Mouse (Mus musculus) midbrain, embryonic 16.5 days (tissue): ENCODE measurements around the gene Olfr9. TPM values are rescaled to one million over a fixed set of nuclear protein-coding genes. Genes with fewer than 3 reads are reported as not detected.
"Not testable (repeated sequence)": the region's sequence is repeated elsewhere in the genome, so short reads cannot be mapped to it uniquely, and the experiment has no call there.

Source experiments
- ATAC-seq: fragments of 200-750 bp; cut with Nextera tagmentation; 2 replicates; pipeline ENCODE4 v1.8.0; 2017; ENCODE audit warnings: moderate TSS enrichment
- H3K27ac ChIP-seq: fragments of 300-500 bp; sonication (generic); 2 replicates; pipeline ENCODE4 v1.5.1; 2014; ENCODE audit warnings: mild to moderate bottlenecking, low read length, mixed read lengths
- H3K27me3 ChIP-seq: fragments of 300-500 bp; sonication (generic); 2 replicates; pipeline ENCODE4 v1.6.1; 2014; ENCODE audit warnings: low read depth, low read length, mixed read lengths; ENCODE audit not compliant: control insufficient read depth, insufficient read depth
- H3K36me3 ChIP-seq: fragments of 300-500 bp; sonication (generic); 2 replicates; pipeline ENCODE4 v1.6.1; 2014; ENCODE audit warnings: mild to moderate bottlenecking, low read length, moderate library complexity, mixed read lengths; ENCODE audit not compliant: control insufficient read depth, insufficient read depth
- H3K4me1 ChIP-seq: fragments of 300-500 bp; sonication (generic); 2 replicates; pipeline ENCODE4 v1.6.1; 2014; ENCODE audit warnings: mild to moderate bottlenecking, low read length, mixed read lengths; ENCODE audit not compliant: control insufficient read depth, insufficient read depth
- H3K4me2 ChIP-seq: fragments of 300-500 bp; sonication (generic); 2 replicates; pipeline ENCODE4 v1.6.1; 2014; ENCODE audit warnings: mild to moderate bottlenecking, low read length, mixed read lengths
- H3K4me3 ChIP-seq: fragments of 300-500 bp; sonication (generic); 2 replicates; pipeline ENCODE4 v1.5.1; 2014; ENCODE audit warnings: low read depth, mild to moderate bottlenecking, low read length, moderate library complexity, mixed read lengths
- H3K9ac ChIP-seq: fragments of 300-500 bp; sonication (generic); 2 replicates; pipeline ENCODE4 v1.6.1; 2014; ENCODE audit warnings: low read depth, low read length, mixed read lengths
- H3K9me3 ChIP-seq: fragments of 300-500 bp; sonication (generic); replicated peaks from 2 replicates; pipeline ENCODE4 v1.6.1; 2014; ENCODE audit warnings: mild to moderate bottlenecking, low read length, mixed read lengths; ENCODE audit not compliant: control insufficient read depth, poor library complexity, severe bottlenecking
- WGBS: fragments of 180-500 bp; shearing (Covaris S2); extraction: QIAGEN DNeasy Blood & Tissue Kit; methylation state at CpG from one replicate; pipeline ENCODE4 v1.1.7; 2014; 5-methylcytosine and 5-hydroxymethylcytosine counted together
- polyA plus RNA-seq: library from polyadenylated mRNA; unstranded; fragments of >200 nt; fragmentation: Nextera tagmentation; extraction: Ambion mirVana; gene quantifications from 2 replicates; pipeline ENCODE4 v1.2.1, GENCODE M21; 2015

The Olfr9 gene
- polyA plus RNA-seq, 1 experiment from 2014 or later, result not detected

- Histone ChIP-seq H3K4me1 (no peaks in the 10 kb centered on the region), H3K9ac (no peak overlapping the region), H3K27me3 (no peaks in the 10 kb centered on the region), H3K9me3 (no peaks in the 10 kb centered on the region), H3K36me3 (no peaks in the 10 kb centered on the region), H3K27ac (no peak overlapping the region), H3K4me3 (no peak overlapping the region), H3K4me2 (no peak overlapping the region)
- ATAC-seq, result no peak
Observed at GRCm38 (mm10) chr10:128990994-128991393, 1.8 kb downstream of the Olfr9 start.

- no peak overlapping the region for H3K4me2 ChIP-seq
- WGBS, result 100% methylated on average over 1 of the region's 1 CpGs
- H3K9me3 ChIP-seq, result no peaks in the 10 kb centered on the region
- no peaks in the 10 kb centered on the region for H3K4me1 ChIP-seq
- no peak overlapping the region for H3K27ac ChIP-seq
- H3K36me3 ChIP-seq, result no peaks in the 10 kb centered on the region
- H3K27me3 ChIP-seq, result no peaks in the 10 kb centered on the region
- H3K9ac ChIP-seq, result no peak overlapping the region
- ATAC-seq, result no peak
- no peak overlapping the region for H3K4me3 ChIP-seq
Observed at GRCm38 (mm10) chr10:128995796-128996195, 6.6 kb downstream of the Olfr9 start.

DNA sequence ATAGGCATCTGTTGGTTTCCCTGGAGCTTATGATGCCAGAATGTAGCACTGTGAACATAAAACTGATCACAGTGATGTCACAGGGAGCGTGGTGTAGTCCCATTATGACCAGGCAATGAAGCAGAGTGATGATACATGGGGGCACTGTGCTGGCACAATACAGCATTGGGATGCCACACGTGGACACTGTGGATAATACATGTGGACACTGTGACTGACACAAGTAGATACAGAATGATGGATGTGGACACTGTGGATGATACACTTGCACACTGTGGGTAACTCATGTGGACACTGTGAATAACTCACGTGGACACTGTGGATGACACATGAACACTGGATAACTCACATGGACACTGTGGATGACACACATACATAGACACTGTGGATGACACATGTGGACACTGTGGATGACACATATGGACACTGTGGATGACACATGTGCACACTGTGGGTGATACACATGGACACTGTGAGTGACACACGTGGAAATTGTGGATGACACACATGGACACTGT is 7.4 kb downstream of the Olfr9 start:
- no peak overlapping the region for H3K9ac ChIP-seq
- 0 out of 2 replicates have a peak, but pooled peaks have one; percentile 32 for ATAC-seq
- no peak overlapping the region for H3K27ac ChIP-seq
- H3K4me1 ChIP-seq, result no peaks in the 10 kb centered on the region
- no peaks in the 10 kb centered on the region for H3K9me3 ChIP-seq
- H3K36me3 ChIP-seq, result no peaks in the 10 kb centered on the region
- no peak overlapping the region for H3K4me2 ChIP-seq
- H3K4me3 ChIP-seq, result no peak overlapping the region
- no peaks in the 10 kb centered on the region for H3K27me3 ChIP-seq
- WGBS, result 80% methylated on average over 4 of the region's 4 CpGs

GRCm38 (mm10) chr10:129004032-129004920 is 15.0 kb downstream of the Olfr9 start:
- H3K9me3 ChIP-seq, result no peaks in the 10 kb centered on the region
- ATAC-seq, result no peak
- H3K4me2 ChIP-seq, result no peak overlapping the region
- H3K4me1 ChIP-seq, result no peaks in the 10 kb centered on the region
- H3K27ac ChIP-seq, result no peak overlapping the region
- no peak overlapping the region for H3K9ac ChIP-seq
- no peak overlapping the region for H3K4me3 ChIP-seq
- no peaks in the 10 kb centered on the region for H3K36me3 ChIP-seq
- no peaks in the 10 kb centered on the region for H3K27me3 ChIP-seq
- 69% methylated on average over 14 of the region's 14 CpGs for WGBS

DNA sequence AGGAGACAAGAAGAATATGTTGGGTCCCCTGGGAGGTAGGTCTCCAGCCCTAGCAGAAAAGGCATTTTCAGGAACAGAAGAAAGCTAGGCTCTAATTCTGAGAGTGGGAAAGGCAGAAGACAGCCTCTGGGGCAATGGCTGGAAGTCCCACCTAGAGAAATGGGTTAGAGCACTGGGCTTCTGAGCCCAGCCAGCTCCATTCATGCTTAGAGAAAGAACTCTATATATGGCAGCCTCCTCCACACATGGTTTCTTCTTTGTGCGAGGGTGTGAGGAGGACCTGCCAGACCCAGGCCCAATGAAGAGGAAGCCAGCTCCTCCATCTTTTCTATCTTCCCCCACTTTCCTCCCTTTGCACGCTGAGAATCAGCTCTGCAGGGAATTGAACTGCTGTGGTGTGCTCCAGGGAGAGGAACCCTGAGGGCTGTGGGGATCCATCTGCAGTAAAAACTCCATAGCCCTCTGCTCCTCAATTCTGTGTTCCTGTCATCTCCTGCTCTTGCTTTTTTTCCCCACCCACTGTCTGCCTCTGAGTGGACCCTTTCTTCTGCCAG is 21.1 kb downstream of the Olfr9 start, which contains the start of gene Olfr763:
Olfr763 (plus strand) TSS at position 504 of the 554 bp plus-strand sequence.
- Histone ChIP-seq H3K4me2 (no peak within 1 kb of the TSS), H3K27ac (no peak within 1 kb of the TSS), H3K4me3 (no peak within 1 kb of the TSS), H3K9me3 (no peaks in the 10 kb centered on the region), H3K4me1 (no peaks in the 10 kb centered on the region), H3K9ac (no peak within 1 kb of the TSS), H3K27me3 (no peaks in the 10 kb centered on the region), H3K36me3 (no peaks in the 10 kb centered on the region)
- 78% methylated on average over 2 of the region's 2 CpGs for WGBS
- no peak for ATAC-seq

GRCm38 (mm10) chr10:129011511-129011910 is 22.3 kb downstream of the Olfr9 start:
- H3K9me3 ChIP-seq, H3K36me3 ChIP-seq, H3K4me3 ChIP-seq, H3K4me1 ChIP-seq, H3K9ac ChIP-seq, ATAC-seq, H3K27me3 ChIP-seq, H3K4me2 ChIP-seq, H3K27ac ChIP-seq: not testable (repeated sequence)
- WGBS, result 63% methylated on average over 2 of the region's 5 CpGs

- H3K36me3 ChIP-seq, result no peaks in the 10 kb centered on the region
- no peak for ATAC-seq
- no peak overlapping the region for H3K27ac ChIP-seq
- H3K27me3 ChIP-seq, result no peaks in the 10 kb centered on the region
- H3K4me1 ChIP-seq, result no peaks in the 10 kb centered on the region
- H3K9ac ChIP-seq, result no peak overlapping the region
- no peak overlapping the region for H3K4me2 ChIP-seq
- H3K4me3 ChIP-seq, result no peak overlapping the region
- H3K9me3 ChIP-seq, result no peaks in the 10 kb centered on the region
Observed at GRCm38 (mm10) chr10:129014477-129014876, 25.2 kb downstream of the Olfr9 start.

DNA sequence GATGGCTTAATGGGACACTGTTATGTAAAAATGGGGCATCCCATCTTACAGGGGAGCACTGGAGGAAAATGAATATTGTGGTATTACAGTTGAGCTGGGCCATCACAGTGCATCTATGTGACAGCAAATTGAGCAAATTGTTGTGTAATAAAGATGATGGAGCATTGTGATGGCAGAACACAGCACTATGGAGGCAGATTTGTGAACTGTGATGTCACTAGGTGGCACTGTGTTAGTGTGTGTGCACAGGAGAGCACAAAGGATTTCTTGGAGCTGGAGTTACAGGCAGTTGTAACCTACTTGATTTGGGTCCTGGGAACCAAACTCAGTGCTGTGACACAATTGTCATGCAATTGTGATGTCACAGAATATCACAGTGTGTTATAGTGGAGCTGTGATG is 34.1 kb downstream of the Olfr9 start:
- Histone ChIP-seq H3K9me3 (no peaks in the 10 kb centered on the region), H3K4me2 (no peak overlapping the region), H3K9ac (no peak overlapping the region), H3K27ac (no peak overlapping the region), H3K4me1 (0 out of 2 replicates have a peak, but pooled peaks cover 3% of the 10 kb centered on the region), H3K36me3 (no peaks in the 10 kb centered on the region), H3K27me3 (no peaks in the 10 kb centered on the region), H3K4me3 (no peak overlapping the region)
- ATAC-seq, result no peak

DNA sequence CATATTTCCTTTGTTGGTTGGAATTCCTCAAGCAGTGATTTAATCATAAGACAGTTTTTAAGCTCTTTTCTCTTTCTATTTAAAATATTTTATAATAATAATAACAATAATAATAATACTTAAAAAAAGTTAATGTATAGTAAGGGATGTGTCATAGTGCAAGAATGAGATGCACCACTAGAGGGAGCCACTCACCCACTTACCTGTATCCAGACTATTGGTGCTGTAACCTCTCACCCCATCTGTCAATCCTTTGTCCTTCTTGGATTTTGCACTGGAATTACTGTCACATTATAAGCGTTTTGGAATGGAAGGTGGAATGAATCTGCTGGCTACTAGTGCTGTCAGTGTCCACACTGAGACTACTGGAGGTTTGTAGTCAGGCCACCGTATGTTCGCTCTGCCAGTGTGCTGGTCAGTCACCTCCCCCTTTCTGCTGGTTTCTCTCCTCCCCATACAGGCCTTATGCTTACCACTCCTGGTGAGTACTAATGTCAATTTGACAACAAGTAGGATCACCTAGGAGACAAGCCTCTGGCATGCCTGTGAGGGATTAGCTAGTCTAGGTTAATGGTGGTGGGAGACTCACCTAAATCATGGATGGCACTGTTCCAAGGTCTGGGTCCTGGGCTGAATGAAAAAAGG is 36.9 kb downstream of the Olfr9 start:
- Histone ChIP-seq H3K27me3 (no peaks in the 10 kb centered on the region), H3K36me3 (no peaks in the 10 kb centered on the region), H3K4me1 (0 out of 2 replicates have a peak, but pooled peaks cover 3% of the 10 kb centered on the region), H3K4me2 (no peak overlapping the region), H3K9ac (no peak overlapping the region), H3K4me3 (no peak overlapping the region), H3K27ac (no peak overlapping the region), H3K9me3 (no peaks in the 10 kb centered on the region)
- 52% methylated on average over 3 of the region's 3 CpGs for WGBS
- ATAC-seq, result peak; percentile 82
